Mouse (Mus musculus): Measurements from ENCODE around the gene Atl2.

GRCm38 (mm10) chr17:79897666-79898065 is 1.7 kb upstream of the Atl2 start:
- TF ChIP-seq CTCF (IDR thresholded peaks at IDR 0.05; ENCODE audit: insufficient read depth, low read length) = no peak
- no peak for TF ChIP-seq POLR2A (IDR thresholded peaks at IDR 0.05; ENCODE audit: borderline replicate concordance, extremely low read depth, low read depth, low read length)

All from lung, adult 2 months (tissue).